Mouse (Mus musculus) liver, adult 2 months (tissue): ENCODE measurements at regions not wholly inside any gene's neighbourhood (a gene's known extent, or its start where the extent isn't known, plus 50 kb on each side); places are given as distances from the start of the nearest gene placed in this dataset.

ENCODE experiments used
- DNase-seq: peaks from one replicate; pipeline ENCODE4 v3.0.0-alpha.2; 2011; ENCODE audit warnings: low read depth, low spot score; ENCODE audit errors: extremely low read depth
- H3K27ac ChIP-seq: fragments of 200-500 bp; replicated peaks from 2 replicates; pipeline ENCODE4 v1.5.1; 2012; ENCODE audit warnings: low read depth, mild to moderate bottlenecking, control low read depth, inconsistent platforms, low read length; ENCODE audit not compliant: insufficient read depth
- H3K27me3 ChIP-seq: fragments of 200-500 bp; 2 replicates; pipeline ENCODE4 v1.6.1; 2012; ENCODE audit warnings: mild to moderate bottlenecking, moderate library complexity, low read length, inconsistent platforms; ENCODE audit not compliant: control insufficient read depth, insufficient read depth
- H3K36me3 ChIP-seq: fragments of 200-500 bp; 2 replicates; pipeline ENCODE4 v1.6.1; 2012; ENCODE audit warnings: low read length, inconsistent platforms; ENCODE audit not compliant: control insufficient read depth, insufficient read depth
- H3K4me1 ChIP-seq: fragments of 200-500 bp; 2 replicates; pipeline ENCODE4 v1.6.1; 2011; ENCODE audit warnings: low read length; ENCODE audit not compliant: control insufficient read depth, insufficient read depth
- H3K4me3 ChIP-seq: fragments of 200-500 bp; 2 replicates; pipeline ENCODE4 v1.5.1; 2011; ENCODE audit warnings: low read depth, mild to moderate bottlenecking, control low read depth, low read length, moderate library complexity; ENCODE audit not compliant: insufficient read depth
- H3K79me2 ChIP-seq: fragments of 200-500 bp; 2 replicates; pipeline ENCODE4 v1.6.1; 2012; ENCODE audit warnings: inconsistent platforms, mild to moderate bottlenecking, low read length, moderate library complexity; ENCODE audit not compliant: control insufficient read depth, insufficient read depth
- H3K9ac ChIP-seq: fragments of 200-500 bp; 2 replicates; pipeline ENCODE4 v1.6.1; 2012; ENCODE audit warnings: low read depth, mild to moderate bottlenecking, control low read depth, inconsistent platforms, low read length
- CTCF ChIP-seq: fragments of 200-500 bp; IDR thresholded peaks from 2 replicates; pipeline ENCODE4 v1.5.1; 2011; ENCODE audit warnings: low read depth, low read length, control low read depth
- POLR2A ChIP-seq: fragments of 200-500 bp; IDR thresholded peaks from 2 replicates; pipeline ENCODE4 v1.6.1; 2011; ENCODE audit warnings: low read length, control low read depth; ENCODE audit not compliant: insufficient read depth; ENCODE audit errors: extremely low read depth
- WGBS: fragments of 180-500 bp; shearing (Covaris S2); methylation state at CpG from one replicate; pipeline ENCODE4 v1.1.7; 2018; 5-methylcytosine and 5-hydroxymethylcytosine counted together

- H3K79me2 ChIP-seq = no peaks in the 10 kb centered on the region
- H3K36me3 ChIP-seq = no peaks in the 10 kb centered on the region
- no peaks in the 10 kb centered on the region for H3K27me3 ChIP-seq
- no peaks in the 10 kb centered on the region for H3K4me1 ChIP-seq
- H3K9ac ChIP-seq = no peak overlapping the region
- DNase-seq = no peak
- no peak overlapping the region for H3K27ac ChIP-seq
- TF ChIP-seq CTCF (no peak), POLR2A (no peak)
- no peak overlapping the region for H3K4me3 ChIP-seq
- 74% methylated on average over 2 of the region's 2 CpGs for WGBS
Observed at GRCm38 (mm10) chr3:64984369-64984768, 124.8 kb upstream of the Kcnab1 start.

- no peaks in the 10 kb centered on the region for H3K79me2 ChIP-seq
- H3K4me1 ChIP-seq = no peaks in the 10 kb centered on the region
- H3K27me3 ChIP-seq = no peaks in the 10 kb centered on the region
- H3K27ac ChIP-seq = no peak overlapping the region
- H3K4me3 ChIP-seq = no peak overlapping the region
- DNase-seq = no peak
- no peak overlapping the region for H3K9ac ChIP-seq
- 54% methylated on average over 1 of the region's 1 CpGs for WGBS
- no peak for TF ChIP-seq CTCF
- no peak for TF ChIP-seq POLR2A
- H3K36me3 ChIP-seq = no peaks in the 10 kb centered on the region
Observed at GRCm38 (mm10) chr3:64987665-64988064, 121.5 kb upstream of the Kcnab1 start.

GRCm38 (mm10) chr3:64996451-64996850 is 112.7 kb upstream of the Kcnab1 start:
- Histone ChIP-seq H3K9ac (no peak overlapping the region), H3K27me3 (no peaks in the 10 kb centered on the region), H3K36me3 (no peaks in the 10 kb centered on the region), H3K4me3 (no peak overlapping the region), H3K79me2 (no peaks in the 10 kb centered on the region), H3K4me1 (no peaks in the 10 kb centered on the region), H3K27ac (no peak overlapping the region)
- TF ChIP-seq CTCF (no peak), POLR2A (no peak)
- WGBS = 72% methylated on average over 4 of the region's 4 CpGs
- peak; percentile 1 for DNase-seq

- Histone ChIP-seq H3K79me2 (no peaks in the 10 kb centered on the region), H3K36me3 (no peaks in the 10 kb centered on the region), H3K4me1 (no peaks in the 10 kb centered on the region), H3K9ac (no peak overlapping the region), H3K4me3 (no peak overlapping the region), H3K27me3 (no peaks in the 10 kb centered on the region), H3K27ac (no peak overlapping the region)
- TF ChIP-seq POLR2A (no peak), CTCF (no peak)
- DNase-seq = no peak
Observed at GRCm38 (mm10) chr3:64997552-64997951, 111.6 kb upstream of the Kcnab1 start.

- WGBS = 69% methylated on average over 4 of the region's 4 CpGs
- no peak for TF ChIP-seq POLR2A
- no peaks in the 10 kb centered on the region for H3K79me2 ChIP-seq
Observed at GRCm38 (mm10) chr3:65001131-65001530, 108.1 kb upstream of the Kcnab1 start.

GRCm38 (mm10) chr3:65002578-65002977 is 106.6 kb upstream of the Kcnab1 start:
- no peak for DNase-seq
- H3K4me3 ChIP-seq = no peak overlapping the region
- no peaks in the 10 kb centered on the region for H3K27me3 ChIP-seq
- TF ChIP-seq POLR2A = no peak
- no peak for TF ChIP-seq CTCF
- H3K9ac ChIP-seq = no peak overlapping the region
- no peaks in the 10 kb centered on the region for H3K79me2 ChIP-seq
- no peaks in the 10 kb centered on the region for H3K36me3 ChIP-seq
- H3K27ac ChIP-seq = no peak overlapping the region
- no peaks in the 10 kb centered on the region for H3K4me1 ChIP-seq

More at GRCm38 (mm10) chr3:65001131-65001530, 108.1 kb upstream of the Kcnab1 start:
- DNase-seq = no peak
- H3K4me3 ChIP-seq = no peak overlapping the region
- no peak overlapping the region for H3K9ac ChIP-seq
- no peaks in the 10 kb centered on the region for H3K27me3 ChIP-seq
- no peaks in the 10 kb centered on the region for H3K4me1 ChIP-seq
- H3K27ac ChIP-seq = no peak overlapping the region
- no peaks in the 10 kb centered on the region for H3K36me3 ChIP-seq
